Mouse (Mus musculus) right cerebral cortex, adult 2 months (tissue): ENCODE data around the gene Rhbdf2.
"Not testable (repeated sequence)": the region's sequence is repeated elsewhere in the genome, so short reads cannot be mapped to it uniquely, and the experiment has no call there.

Experiments used
- DNase-seq, 2 experiments: peaks; one replicate each; pipeline ENCODE4 v3.0.0; 2021 to 2022; ENCODE audit warnings: low spot score in 2 of 2

Rhbdf2 gene

DNA sequence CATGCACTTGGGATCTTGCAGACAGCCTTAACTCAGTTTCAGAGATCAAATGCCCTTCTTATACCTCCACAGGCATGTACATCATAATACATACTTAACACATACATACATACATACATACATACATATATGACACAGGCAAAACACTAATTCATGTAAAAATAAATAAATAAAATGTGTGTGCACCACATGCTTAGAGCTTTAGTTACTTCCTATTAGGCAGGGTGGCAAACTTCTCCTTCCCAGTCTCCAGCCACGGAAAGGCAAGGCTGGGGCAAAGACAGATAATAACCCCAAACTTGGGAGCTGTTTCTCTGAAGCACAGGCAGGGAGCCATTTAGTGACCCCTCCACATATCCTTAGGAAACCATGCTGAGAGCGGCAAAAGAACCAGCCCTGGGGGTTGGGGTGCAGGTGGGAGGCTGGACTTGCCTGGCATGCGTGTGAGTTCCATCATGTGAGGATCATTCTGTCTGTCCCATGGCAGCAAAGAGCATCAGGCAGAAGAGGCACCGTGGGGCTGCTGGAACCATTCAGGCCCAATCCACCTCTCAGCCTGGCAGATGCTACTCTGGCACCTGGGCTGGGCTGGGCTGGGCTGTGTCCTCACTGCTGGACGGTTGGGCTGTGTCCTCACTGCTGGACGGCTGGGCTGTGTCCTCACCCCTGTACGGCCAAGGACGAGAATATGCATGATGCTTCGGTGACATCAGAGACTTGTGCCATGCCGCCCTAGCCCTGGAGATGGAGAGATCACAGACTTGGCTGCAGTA lies at the start of gene Rhbdf2:
Gene Rhbdf2 (minus strand): TSS at position 721 of the 773 bp plus-strand sequence.
- DNase-seq = no peak

DNA sequence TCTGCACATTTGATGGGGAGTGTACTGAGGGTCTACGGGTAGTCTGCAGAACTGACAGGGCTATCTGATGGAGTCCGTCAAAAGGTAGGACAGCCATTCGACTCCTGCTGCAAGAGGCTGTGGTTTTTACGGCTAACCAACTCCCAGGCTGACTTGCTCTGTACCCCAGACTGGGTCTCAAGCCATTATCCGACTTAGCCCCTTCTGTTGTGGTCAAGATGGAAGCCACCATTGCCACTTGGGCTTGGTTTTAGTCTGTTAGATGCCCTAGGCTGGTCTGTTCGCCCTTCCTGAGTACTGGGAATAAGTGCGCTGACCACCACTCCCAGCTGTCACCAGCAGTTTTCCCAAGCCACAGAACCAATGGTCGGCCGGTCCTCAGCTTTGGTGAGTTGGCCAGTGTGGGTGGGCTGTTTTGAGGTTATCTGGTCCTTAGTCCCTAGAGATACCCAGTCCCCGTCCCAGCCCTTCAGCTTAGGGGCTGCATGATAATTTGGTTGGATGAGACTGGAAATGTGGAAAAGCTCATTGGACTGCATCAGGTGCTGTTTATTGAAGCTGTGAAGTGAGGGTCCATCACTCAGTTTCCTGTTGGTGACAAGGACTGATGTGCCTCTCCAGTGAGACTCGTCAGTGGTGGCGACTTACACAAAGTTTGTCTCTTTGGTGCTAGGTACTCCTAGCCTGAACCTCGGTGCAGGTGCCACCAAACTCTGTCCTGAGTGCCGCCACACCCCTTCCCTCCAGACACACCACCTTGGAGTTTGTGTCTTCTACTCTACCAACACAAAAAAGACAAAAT lies 49.6 kb upstream of the Rhbdf2 start:
- no peak for DNase-seq

DNA sequence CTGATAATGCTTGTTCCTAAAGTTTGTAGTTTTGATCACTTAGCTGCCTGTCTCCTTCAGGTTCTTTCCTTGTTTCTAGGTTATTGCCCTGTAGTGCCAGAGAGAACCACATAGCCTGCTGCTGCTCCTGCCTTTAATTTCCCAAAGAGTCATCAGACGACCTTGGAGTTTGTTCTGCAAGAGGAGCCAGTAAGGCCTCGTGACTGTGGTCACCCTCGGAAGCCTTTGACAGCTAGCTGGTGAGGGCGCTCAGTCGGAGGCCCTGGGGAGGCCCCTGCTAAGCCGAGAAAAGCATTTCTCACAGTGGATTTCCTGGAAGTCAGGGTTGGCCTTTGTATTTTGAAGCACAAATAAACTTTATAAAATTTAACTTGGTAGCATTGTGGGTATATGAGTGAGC lies 48.6 kb upstream of the Rhbdf2 start:
- DNase-seq = not testable (repeated sequence)

DNA sequence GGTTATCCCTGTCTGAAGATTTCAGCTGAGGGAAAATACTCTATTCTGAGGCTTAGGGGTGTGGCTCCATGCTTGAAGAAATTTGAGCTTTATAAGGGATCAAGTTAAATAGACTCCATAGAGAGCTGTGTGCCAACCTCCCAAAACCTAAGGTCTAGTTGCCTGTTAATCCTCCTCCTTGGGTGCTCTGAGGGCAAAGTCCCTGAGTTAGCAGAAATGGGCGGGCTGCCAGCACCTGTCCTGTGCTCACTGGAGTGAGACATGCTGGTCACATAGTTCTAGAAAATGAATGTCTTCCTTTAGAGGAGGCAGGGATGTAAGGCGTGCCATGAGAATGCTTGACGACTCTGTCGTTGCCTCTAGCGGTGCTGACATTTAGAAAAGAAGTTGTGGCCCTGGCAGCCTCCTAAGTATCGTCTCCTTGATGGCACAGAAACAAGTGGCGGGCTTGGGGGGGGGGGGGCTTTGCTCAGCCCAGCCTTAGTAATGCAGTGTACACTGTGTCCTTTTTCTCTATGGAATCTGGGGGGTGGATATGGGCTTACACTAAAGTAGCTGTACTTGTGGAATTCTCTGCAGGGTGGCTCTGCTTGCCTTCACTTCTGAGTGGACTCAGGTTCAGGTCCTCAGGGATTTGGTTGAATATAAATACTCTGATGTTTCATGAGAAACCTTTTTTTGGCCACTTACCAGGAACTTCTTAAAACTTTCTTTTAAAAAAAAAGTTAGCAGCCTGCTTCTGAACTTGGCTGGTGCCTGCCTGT lies 48.0 kb upstream of the Rhbdf2 start:
- no peak for DNase-seq

DNA sequence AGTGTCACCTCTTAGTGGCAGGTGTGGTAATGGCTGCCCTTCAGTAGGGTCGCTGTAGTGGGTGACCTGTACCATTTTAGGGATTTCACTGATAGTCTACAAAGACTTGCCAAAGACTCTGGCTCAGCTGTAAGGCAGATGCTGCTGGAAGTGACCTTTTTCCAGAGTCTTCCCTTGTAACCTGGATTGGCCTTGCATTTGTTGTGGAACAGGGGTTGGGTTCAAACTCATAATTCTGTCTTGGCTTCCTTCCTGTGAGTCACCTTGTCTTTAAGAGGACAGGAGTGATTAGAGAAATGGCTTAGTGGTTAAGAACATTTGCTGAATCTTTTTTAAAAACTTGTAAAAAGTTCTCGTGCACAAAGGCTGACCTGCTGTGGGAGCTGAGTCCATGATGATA lies 46.6 kb upstream of the Rhbdf2 start:
- no peak for DNase-seq

DNA sequence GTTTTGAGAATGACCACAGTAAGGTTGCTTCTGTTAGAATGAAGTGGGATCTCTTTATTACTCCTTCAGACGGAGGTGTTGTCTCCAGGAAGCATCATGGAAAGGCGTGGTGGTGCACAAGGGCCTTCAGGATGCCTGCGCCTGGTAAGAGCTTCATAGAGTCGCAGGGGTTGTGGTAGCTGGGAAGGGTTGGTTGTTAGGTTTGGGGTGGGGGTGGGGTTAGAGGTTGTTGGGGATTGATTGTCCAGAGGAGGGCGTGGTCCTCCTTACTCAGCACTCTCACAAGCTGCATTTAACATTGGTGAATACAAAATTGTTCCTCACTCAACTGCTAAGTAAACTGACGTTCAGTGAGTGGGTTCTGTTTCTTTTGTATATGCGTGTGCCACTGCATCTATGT lies 45.8 kb upstream of the Rhbdf2 start:
- no peak for DNase-seq

DNA sequence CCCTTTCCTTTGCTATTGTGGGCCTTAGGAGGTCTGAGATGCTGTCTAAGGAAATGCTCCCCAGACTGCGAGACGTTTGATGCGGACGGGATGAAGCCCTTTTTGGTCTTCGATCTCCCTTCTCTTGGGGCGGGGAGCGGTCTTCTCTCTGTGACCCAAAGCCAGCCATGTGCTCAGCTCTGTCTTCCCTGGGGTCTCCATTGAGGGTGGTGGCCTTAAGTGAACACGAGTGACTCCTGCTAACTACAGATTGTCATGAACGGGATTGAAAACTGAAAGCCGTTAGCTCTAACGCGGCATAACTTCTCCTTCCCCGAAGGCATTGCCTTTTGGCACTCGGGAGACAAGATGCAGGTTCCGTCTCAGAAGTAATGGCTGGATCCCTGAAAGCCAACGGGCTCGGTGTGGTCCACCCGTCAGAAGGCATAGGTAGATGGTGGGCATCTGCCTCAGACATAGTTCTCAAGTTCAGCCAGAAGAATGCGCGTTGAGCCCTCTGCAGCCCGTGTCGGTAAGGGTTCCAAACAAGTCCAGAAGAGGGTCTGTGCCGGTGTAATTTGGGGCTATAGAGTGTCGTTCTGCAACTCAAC lies 45.1 kb upstream of the Rhbdf2 start:
- DNase-seq = no peak

DNA sequence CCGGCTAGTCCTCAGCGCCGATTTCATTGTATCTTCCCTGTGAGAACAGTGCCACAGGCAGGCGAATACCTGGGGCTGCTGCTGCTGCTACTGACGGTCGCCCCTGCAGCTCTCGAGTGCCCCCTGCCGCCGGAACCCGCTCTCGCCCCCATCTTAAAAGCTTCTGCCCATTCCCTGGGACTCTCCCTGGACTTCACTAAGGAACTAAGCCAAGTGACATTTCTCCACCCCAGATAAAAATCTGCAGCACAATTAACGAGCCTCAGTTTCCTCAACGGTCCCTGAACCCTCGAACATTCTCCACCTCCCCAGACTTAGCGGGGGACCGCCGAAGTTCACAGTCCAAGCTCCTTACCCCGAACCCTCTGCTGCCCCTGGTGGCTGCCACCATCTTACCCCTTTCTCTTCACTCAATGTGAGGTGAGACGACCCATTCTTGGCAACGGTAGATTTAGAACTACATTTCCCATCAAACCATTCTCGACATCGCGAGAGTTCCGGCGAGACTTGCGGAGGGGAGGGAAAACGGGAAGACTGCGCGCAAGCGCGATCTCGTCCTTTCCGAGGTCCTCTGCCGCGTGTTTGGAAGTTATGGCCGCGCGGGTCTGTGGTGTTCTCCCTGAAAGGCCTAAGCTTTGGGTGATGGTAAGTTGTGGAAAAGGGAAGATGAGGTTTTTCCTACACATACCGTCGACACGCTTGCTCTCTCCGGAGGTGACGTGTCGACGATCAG lies 44.5 kb upstream of the Rhbdf2 start:
- DNase-seq = peak; percentile 97 to 99

DNA sequence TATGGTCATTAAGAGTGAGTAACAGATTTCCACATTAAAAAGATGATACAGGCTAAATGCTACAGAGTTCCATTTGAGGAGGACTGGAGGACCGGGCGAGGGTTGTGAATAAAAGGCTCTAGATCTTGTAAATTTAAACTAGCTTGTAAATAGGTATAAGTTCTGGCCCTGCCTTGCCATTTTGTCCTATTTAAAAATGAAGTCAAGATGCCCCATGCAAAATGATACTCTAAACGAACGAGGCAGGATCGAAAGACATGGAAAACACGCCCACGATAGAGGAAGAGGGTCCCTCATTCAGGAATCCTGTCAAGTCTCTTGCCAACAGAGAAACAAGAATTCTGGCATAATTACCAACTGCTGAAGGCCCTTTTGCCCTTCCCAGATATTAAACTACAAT lies 43.6 kb upstream of the Rhbdf2 start:
- no peak for DNase-seq

DNA sequence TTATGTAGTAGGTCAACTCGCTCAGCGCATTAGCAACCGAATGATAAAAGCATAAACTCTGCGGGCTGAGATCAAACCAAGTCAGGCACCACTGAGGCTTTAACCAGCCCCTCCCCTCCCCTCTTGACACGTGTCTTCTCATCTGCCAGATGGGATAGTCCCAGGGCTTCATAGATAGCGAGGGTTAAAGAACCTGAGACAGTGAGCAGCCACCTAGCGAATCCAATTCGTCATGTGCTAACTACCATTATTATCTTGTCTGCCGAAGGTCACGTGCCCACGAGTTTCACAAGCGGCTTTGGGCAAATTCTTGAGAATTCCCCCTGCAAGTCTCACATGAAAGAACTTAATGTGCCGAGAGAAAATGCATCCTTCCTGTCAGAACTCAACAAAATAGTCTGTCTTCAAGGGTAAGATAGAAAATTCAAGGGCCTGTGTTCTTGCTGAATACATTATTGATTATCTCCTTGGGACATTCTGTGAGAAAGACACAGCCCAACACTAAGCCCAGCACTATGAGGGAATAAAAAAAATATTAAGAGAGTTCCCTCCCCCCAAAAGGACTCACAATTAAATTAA lies 43.1 kb upstream of the Rhbdf2 start:
- no peak for DNase-seq

DNA sequence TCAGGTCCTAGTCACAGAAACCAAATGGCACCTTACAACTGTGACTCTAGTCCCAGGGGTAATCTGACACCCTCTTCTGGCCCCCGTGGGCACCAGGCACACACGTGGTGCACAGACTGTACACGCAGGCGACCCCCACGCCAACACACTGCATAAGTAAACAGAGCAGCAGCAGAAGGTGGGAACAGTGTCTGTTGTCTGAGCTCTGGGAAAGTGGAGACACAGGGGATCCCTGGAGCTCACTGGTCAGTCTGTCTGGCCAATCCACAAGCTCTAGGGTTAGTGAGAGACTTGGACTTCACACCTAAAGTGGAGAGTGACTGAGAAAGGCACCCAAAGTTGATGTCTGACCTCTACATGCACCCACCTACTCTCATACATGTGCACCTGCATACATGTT lies 42.5 kb upstream of the Rhbdf2 start:
- no peak for DNase-seq

DNA sequence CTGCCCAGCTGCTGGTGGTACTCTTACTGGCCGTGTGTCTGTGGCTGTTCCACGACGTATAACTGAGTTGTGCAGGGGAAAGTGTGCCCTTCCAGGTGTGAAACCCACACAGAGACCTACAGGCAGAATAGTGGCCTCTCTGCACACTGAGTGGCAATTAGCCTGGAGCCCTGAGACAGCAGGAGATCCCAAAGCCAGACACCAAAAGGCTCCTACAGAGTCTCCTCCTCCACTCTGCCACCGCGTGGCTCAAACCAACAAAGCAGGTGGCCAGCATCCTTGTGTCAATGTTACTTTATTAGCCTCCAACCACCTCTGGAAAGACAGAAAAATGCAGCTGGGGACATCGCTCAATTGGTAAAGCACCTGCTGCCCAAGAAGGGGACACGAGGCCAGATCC lies 42.0 kb upstream of the Rhbdf2 start:
- no peak for DNase-seq

DNA sequence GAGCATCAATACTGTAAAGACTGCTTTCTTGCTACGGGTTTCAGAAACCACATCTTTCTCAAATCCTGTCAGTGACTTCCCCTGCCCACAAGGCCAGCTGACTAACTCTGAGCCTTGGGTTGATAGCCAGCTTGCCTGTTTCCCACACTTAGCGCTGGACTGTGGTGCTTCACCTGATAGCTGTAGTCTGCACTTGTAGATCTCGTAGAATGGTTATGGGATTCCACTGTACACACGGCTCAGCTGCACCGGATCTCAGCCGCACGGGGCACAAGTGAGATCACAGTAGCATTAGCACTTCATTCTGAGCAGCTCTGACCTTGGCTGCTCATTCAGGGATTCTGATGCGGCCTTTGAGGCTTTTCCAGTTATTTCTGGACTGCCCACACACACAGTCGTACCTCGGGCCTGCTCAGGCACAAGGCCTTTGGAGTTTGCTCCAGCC lies 41.6 kb upstream of the Rhbdf2 start:
- no peak for DNase-seq

DNA sequence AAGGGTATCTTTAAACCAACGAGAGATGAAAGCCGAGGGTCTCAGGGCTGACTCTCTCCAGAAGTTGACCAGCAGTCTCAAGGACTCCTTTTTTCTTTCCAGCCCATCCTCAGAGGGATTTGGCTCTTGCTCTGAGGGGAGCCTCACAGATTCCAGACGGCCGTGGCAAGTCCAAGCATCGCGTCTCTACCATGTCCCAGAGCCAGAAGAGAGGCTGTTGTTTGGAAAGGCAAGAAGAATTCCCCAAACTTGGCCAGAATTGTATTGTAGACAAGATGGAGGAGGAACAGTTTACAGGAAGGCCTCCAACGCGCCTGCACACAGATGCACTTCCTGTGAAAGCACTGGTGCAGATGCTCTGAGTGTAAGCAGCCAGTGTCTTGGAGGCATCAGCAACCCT lies 41.1 kb upstream of the Rhbdf2 start:
- DNase-seq = no peak

DNA sequence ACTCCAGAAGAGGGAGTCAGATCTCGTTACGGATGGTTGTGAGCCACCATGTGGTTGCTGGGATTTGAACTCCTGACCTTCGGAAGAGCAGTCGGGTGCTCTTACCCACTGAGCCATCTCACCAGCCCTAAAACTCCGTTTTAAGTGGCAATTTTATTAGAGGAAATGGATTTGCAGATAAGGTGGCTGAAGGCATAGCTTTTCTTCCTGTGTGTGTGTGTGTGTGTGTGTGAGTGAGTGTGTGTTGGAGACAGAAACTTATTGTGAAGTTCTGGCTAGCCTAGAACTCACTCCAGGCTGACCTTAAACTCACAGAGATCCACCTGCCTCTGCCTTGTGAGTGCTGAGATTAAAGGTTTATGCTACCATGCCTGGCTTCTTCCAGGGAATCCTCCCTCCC lies 40.2 kb upstream of the Rhbdf2 start:
- not testable (repeated sequence) for DNase-seq

DNA sequence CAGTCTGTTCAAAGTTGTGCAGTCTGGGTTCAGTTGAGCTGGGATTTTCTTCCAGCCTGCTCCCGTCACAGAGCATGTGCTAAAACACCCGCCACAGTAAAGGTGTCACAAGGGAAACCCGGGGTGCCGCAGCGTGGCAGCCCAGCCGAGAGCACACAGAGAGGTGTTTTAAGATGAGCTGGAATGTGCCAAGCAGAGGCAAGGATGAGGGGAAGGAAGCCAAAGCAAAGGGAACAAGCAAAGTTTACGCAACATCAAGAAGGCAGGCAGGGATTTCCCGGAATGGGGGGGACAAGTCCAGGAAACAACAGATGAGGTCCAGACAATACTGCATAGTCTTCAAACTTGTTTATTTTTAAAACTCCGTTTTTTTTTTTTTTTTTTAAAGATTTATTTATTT lies 39.7 kb upstream of the Rhbdf2 start:
- no peak for DNase-seq

DNA sequence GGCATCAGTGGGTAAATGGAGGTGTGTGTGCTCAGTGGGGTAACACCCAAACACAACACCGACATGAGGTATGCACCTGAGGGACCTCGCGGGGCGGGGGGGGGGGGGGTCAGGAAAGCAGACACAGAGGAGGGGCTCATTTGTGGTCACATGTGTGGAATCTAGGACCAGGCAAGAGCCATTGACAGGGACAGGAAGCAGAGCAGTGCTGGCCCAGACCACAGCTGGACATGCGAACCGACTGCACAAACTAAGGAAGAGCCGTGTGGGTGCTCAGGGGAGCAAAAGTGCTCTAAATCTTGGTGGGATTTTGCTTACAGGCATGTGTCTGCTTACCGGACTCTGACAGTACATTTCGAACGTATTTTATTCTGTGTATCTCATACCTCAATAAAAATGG lies 38.5 kb upstream of the Rhbdf2 start:
- DNase-seq = no peak

DNA sequence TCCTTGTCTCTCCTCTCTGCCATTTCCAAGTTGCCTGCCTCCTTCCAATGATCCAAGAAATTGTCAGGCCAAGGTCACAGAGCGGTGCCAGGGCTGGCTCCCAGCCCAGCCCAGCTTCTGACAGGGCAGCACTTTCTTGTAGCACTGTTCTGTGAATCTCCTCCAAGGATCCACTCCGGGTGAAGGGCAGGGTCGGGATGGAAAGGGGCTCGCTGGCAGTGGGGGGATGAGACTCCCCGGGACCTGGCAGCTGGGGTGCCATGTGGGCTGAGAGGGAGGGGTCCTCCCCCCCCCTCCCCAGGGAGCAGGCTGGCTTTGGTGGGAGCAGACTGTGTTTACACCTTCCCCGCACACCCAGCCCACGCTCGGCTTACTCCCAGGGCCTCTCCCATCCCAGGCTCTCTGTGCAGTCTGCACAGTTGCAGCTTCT lies 35.1 kb upstream of the Rhbdf2 start:
- peak; percentile 52 to 60 for DNase-seq

DNA sequence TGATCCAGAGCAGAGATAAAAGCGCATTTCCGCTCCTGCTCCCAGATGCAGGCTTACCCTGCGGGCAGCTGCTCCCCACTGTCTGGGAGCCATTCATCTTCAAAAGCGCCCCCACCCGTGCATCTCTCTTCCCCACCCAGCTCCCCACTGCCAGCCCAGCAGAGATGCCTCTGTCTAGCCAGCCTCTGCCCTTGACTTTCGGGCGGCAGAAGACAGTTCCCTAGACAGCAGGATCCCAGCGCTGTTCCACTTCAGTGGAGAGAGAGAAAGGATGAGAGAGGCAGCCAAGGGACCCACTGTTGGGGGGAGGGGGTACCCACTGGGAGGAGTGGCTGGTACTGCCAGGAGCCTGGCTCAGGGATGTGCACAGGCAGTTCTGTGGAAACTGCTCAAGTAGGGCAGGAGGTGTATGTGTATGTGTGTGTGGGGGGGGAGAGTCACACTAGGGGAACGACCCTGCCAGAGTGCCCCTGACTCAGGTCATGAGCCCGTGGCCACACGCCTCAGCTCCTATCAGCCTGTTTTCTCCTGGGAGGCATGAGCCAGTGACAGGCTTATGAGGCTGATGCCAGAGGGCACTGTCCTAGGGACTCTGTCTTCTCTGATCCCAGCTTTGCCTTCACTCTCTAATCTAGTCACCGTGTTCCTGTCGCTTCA lies 34.6 kb upstream of the Rhbdf2 start:
- peak in 1 of 2 experiments; percentile 25 for DNase-seq

DNA sequence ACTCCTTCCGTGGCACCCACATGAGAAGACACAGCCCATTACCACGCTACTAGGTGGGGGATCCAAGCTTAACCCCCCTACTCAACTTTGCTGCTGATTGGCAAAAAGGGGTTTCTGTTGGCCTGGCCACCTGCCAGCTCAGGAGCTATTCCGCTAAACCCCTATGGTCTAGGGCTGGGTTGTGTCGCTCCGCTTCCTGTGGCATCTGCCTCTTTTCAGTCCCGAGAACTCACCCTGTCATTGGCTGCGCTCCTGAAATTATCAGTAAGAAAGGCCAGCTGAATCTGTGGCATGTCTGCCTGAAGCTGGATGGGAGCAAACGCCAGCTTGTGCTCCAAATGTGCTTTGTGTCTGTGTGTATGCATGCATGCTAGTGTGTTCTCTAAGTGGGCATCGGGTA lies 33.4 kb upstream of the Rhbdf2 start:
- no peak for DNase-seq
